Mouse (Mus musculus) intestine, postnatal 0 days (tissue): Measurements from ENCODE around the gene 2310079G19Rik. TPM values are rescaled to one million over a fixed set of nuclear protein-coding genes. Genes with fewer than 3 reads are reported as not detected.

Experiments used
- ATAC-seq: fragments of 200-750 bp; cut with Nextera tagmentation; 2 replicates; pipeline ENCODE4 v1.8.0; 2017; ENCODE audit warnings: mild to moderate bottlenecking, moderate TSS enrichment, moderate library complexity
- H3K27ac ChIP-seq: fragments of 300-500 bp; sonication (generic); 2 replicates; pipeline ENCODE4 v1.5.1; 2014; ENCODE audit warnings: mild to moderate bottlenecking, low read depth, low read length, moderate library complexity
- H3K27me3 ChIP-seq: fragments of 300-500 bp; sonication (generic); replicated peaks from 2 replicates; pipeline ENCODE4 v1.6.1; 2014; ENCODE audit warnings: low read length, mixed read lengths; ENCODE audit not compliant: control insufficient read depth, insufficient read depth
- H3K36me3 ChIP-seq: fragments of 300-500 bp; sonication (generic); 2 replicates; pipeline ENCODE4 v1.6.1; 2014; ENCODE audit warnings: mild to moderate bottlenecking, moderate library complexity; ENCODE audit not compliant: control insufficient read depth, insufficient read depth
- H3K4me1 ChIP-seq: fragments of 300-500 bp; sonication (generic); replicated peaks from 2 replicates; pipeline ENCODE4 v1.6.1; 2014; ENCODE audit warnings: antibody characterized with exemption, low read length, mixed read lengths; ENCODE audit not compliant: control insufficient read depth, insufficient read depth
- H3K4me2 ChIP-seq: fragments of 300-500 bp; sonication (generic); replicated peaks from 2 replicates; pipeline ENCODE4 v1.6.1; 2014; ENCODE audit warnings: low read depth, mild to moderate bottlenecking, moderate library complexity
- H3K4me3 ChIP-seq: fragments of 300-500 bp; sonication (generic); 2 replicates; pipeline ENCODE4 v1.5.1; 2014; ENCODE audit warnings: low read depth, low read length
- H3K9ac ChIP-seq: fragments of 300-500 bp; sonication (generic); 2 replicates; pipeline ENCODE4 v1.6.1; 2014; ENCODE audit warnings: mild to moderate bottlenecking, low read depth, low read length
- H3K9me3 ChIP-seq: fragments of 300-500 bp; sonication (generic); 2 replicates; pipeline ENCODE4 v1.6.1; 2016; ENCODE audit warnings: mixed run types; ENCODE audit not compliant: control insufficient read depth
- CTCF ChIP-seq: sonication (generic); IDR thresholded peaks from 2 replicates; pipeline ENCODE4 v1.5.1; 2016; ENCODE audit warnings: low read depth, mild to moderate bottlenecking, control low read depth, antibody characterized with exemption, moderate library complexity
- WGBS: fragments of 180-500 bp; shearing (Covaris S2); extraction: QIAGEN DNeasy Blood & Tissue Kit; methylation state at CpG from one replicate; pipeline ENCODE4 v1.1.7; 2014; 5-methylcytosine and 5-hydroxymethylcytosine counted together
- polyA plus RNA-seq: library from polyadenylated mRNA; unstranded; fragments of >200 nt; fragmentation: Nextera tagmentation; extraction: Ambion mirVana; gene quantifications from 2 replicates; pipeline ENCODE4 v1.2.1, GENCODE M21; 2015

2310079G19Rik gene
- polyA plus RNA-seq, 1 experiment from 2014 or later, result not detected

- Histone ChIP-seq H3K27ac (peak overlapping the region; percentile 68), H3K36me3 (no peaks in the 10 kb centered on the region), H3K4me1 (0 out of 2 replicates have a peak, but pooled peaks cover 2% of the 10 kb centered on the region), H3K9me3 (no peaks in the 10 kb centered on the region), H3K4me2 (peak overlapping the region; percentile 32), H3K27me3 (no peaks in the 10 kb centered on the region), H3K9ac (no peak overlapping the region), H3K4me3 (no peak overlapping the region)
- peak; percentile 80 for ATAC-seq
- TF ChIP-seq CTCF, result no peak
- WGBS, result 49% methylated on average over 8 of the region's 8 CpGs
These were observed 19.1 kb upstream of the 2310079G19Rik start for GRCm38 (mm10) chr16:88646366-88647111.

DNA sequence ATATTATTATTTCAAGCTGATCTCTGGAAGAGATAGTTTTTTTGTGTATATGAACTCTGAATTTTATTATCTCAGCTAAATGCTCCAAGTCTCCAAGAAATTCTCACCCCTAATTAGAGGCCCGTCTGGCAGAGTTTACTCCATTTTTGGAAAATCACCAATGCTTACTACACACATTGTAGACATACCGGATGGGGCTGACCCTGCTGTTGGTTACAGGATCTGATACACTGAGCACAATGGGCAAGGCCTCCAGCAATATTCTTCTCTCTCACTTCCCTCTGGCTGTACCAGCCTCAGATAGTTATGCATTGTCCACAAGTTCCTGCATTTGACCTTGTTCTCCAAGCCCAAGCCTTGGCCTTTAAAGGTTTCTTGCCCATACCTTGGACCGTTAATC lies 12.6 kb upstream of the 2310079G19Rik start:
- Histone ChIP-seq H3K36me3 (no peaks in the 10 kb centered on the region), H3K4me3 (no peak overlapping the region), H3K9ac (no peak overlapping the region), H3K4me2 (no peak overlapping the region), H3K9me3 (no peaks in the 10 kb centered on the region), H3K4me1 (no peaks in the 10 kb centered on the region), H3K27ac (no peak overlapping the region), H3K27me3 (no peaks in the 10 kb centered on the region)
- TF ChIP-seq CTCF, result no peak
- ATAC-seq, result no peak
- 90% methylated on average over 3 of the region's 3 CpGs for WGBS

DNA sequence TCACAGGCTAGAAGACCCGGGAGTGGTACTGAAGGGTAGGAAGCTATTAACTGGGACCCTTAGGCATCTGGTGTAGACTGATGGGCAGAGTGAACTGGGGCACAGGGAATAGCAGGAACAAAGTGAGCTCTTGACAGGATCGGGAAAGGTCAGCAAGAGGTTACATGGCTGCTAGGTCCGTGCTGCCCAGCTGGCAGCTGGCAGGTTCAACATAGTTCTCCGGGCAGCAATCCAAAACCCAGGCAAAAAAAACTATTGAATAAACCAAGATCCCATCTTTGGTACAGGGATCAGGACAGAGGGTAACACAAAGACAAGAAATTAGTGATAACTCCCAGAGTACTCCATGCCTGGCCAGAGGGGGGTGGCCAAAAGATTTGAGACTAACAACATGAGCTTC lies 7.7 kb upstream of the 2310079G19Rik start:
- Histone ChIP-seq H3K9me3 (no peaks in the 10 kb centered on the region), H3K4me3 (no peak overlapping the region), H3K27ac (no peak overlapping the region), H3K27me3 (no peaks in the 10 kb centered on the region), H3K4me1 (no peaks in the 10 kb centered on the region), H3K36me3 (no peaks in the 10 kb centered on the region), H3K9ac (no peak overlapping the region), H3K4me2 (no peak overlapping the region)
- WGBS, result 66% methylated on average over 4 of the region's 4 CpGs
- no peak for TF ChIP-seq CTCF
- no peak for ATAC-seq

- Histone ChIP-seq H3K4me3 (no peak overlapping the region), H3K4me2 (no peak overlapping the region), H3K36me3 (no peaks in the 10 kb centered on the region), H3K4me1 (no peaks in the 10 kb centered on the region), H3K9ac (no peak overlapping the region), H3K9me3 (no peaks in the 10 kb centered on the region), H3K27ac (peak overlapping the region; percentile 58; the same call in 1 of the 2 replicates), H3K27me3 (no peaks in the 10 kb centered on the region)
- TF ChIP-seq CTCF, result peak; percentile 84
- WGBS, result 33% methylated on average over 4 of the region's 4 CpGs
- peak; percentile 100 for ATAC-seq
These were observed 4.0 kb upstream of the 2310079G19Rik start for GRCm38 (mm10) chr16:88631474-88631873.

DNA sequence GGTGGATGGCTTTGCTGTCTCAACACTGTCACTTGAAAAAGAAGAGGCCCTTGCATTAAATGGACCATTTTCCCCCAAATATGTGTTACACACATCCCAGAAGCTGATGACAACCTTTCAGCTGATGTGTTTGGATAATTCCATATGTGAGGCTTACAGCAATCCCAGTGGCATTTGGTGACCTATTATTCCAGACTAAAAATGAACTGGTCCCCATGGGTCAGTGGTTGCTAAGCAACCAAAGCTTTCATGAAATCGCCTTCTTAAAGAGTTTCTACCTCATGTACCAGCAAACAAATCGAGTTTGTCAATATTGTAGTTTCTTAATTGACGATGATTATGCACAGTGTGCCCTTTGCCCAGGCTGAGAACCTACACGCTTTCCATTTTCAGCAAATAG lies 14.8 kb downstream of the 2310079G19Rik start:
- no peak overlapping the region for H3K9ac ChIP-seq
- no peak overlapping the region for H3K4me3 ChIP-seq
- ATAC-seq, result no peak
- no peaks in the 10 kb centered on the region for H3K9me3 ChIP-seq
- WGBS, result 73% methylated on average over 4 of the region's 4 CpGs
- H3K27ac ChIP-seq, result no peak overlapping the region
- no peaks in the 10 kb centered on the region for H3K36me3 ChIP-seq
- H3K4me2 ChIP-seq, result no peak overlapping the region
- TF ChIP-seq CTCF, result no peak
- no peaks in the 10 kb centered on the region for H3K4me1 ChIP-seq
- no peaks in the 10 kb centered on the region for H3K27me3 ChIP-seq

DNA sequence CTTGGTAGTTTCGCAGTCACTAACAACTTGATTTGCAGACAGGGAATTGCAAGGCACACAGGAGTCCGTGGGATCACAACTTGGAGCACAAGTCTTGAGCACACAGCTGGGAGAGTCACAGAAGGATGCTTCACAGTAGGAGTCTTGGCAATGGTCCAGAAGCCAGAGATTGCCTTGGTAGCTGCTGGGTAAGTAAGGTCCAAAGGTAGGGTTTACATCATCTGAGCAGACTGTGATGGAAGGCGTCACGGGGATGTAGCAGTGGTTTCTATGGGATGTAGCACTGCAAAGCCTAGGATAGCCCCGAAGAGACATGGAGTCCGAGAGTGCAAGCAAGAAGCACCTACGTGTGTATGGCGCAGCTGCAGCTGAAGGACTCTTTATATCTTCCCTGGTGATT lies 15.5 kb downstream of the 2310079G19Rik start, which contains the start of gene Krtap24-1:
Krtap24-1 (minus strand) TSS at position 358 of the 400 bp plus-strand sequence.
- Histone ChIP-seq H3K4me3 (no peak within 1 kb of the TSS), H3K9ac (no peak within 1 kb of the TSS), H3K9me3 (no peaks in the 10 kb centered on the region), H3K4me2 (no peak within 1 kb of the TSS), H3K4me1 (no peaks in the 10 kb centered on the region), H3K27me3 (no peaks in the 10 kb centered on the region), H3K27ac (no peak within 1 kb of the TSS), H3K36me3 (no peaks in the 10 kb centered on the region)
- TF ChIP-seq CTCF, result no peak
- WGBS, result 77% methylated on average over 8 of the region's 8 CpGs
- ATAC-seq, result peak; percentile 97
